Mouse (Mus musculus) right cerebral cortex, postnatal 10 days (tissue): ENCODE measurements around the gene Serpina1f.
A peak's percentile ranks its signal among the peaks of the same experiment; 100 is the strongest.
"Not testable (repeated sequence)": the region's sequence is repeated elsewhere in the genome, so short reads cannot be mapped to it uniquely, and the experiment has no call there.

Experiments used
- DNase-seq, 2 experiments: peaks; one replicate each; pipeline ENCODE4 v3.0.0; 2021; ENCODE audit warnings: low spot score in 2 of 2

Gene Serpina1f

GRCm38 (mm10) chr12:103695429-103695828, at the start of gene Serpina1f:
TSS of gene Serpina1f (minus strand) at chr12:103695529.
- DNase-seq, result no peak

GRCm38 (mm10) chr12:103737791-103738580, 42.7 kb upstream of the Serpina1f start:
- DNase-seq, result not testable (repeated sequence)

- not testable (repeated sequence) for DNase-seq
These were observed 40.2 kb upstream of the Serpina1f start for GRCm38 (mm10) chr12:103735566-103735965.

- not testable (repeated sequence) for DNase-seq
These were observed 39.8 kb upstream of the Serpina1f start for GRCm38 (mm10) chr12:103735101-103735500.

- no peak for DNase-seq
These were observed 16.2 kb upstream of the Serpina1f start for GRCm38 (mm10) chr12:103711537-103711936.

- DNase-seq, result no peak
These were observed 15.1 kb upstream of the Serpina1f start for GRCm38 (mm10) chr12:103710405-103710804.

- DNase-seq, result no peak
These were observed 10.8 kb upstream of the Serpina1f start for GRCm38 (mm10) chr12:103706113-103706512.

- DNase-seq, result no peak
These were observed 10.2 kb upstream of the Serpina1f start for GRCm38 (mm10) chr12:103705547-103705946.

GRCm38 (mm10) chr12:103700144-103700750, 4.9 kb upstream of the Serpina1f start:
- no peak for DNase-seq

GRCm38 (mm10) chr12:103688221-103688814, 7.0 kb downstream of the Serpina1f start:
- DNase-seq, result no peak

- DNase-seq, result no peak
These were observed 8.3 kb downstream of the Serpina1f start for GRCm38 (mm10) chr12:103687021-103687420.

- DNase-seq, result peak in 1 of 2 experiments; percentile 53
These were observed 9.3 kb downstream of the Serpina1f start for GRCm38 (mm10) chr12:103686050-103686449.

- no peak for DNase-seq
These were observed 9.9 kb downstream of the Serpina1f start for GRCm38 (mm10) chr12:103685386-103685785.

GRCm38 (mm10) chr12:103683775-103684174, 11.6 kb downstream of the Serpina1f start:
- no peak for DNase-seq

- DNase-seq, result no peak
These were observed 13.6 kb downstream of the Serpina1f start for GRCm38 (mm10) chr12:103681739-103682138.

GRCm38 (mm10) chr12:103681169-103681568, 14.2 kb downstream of the Serpina1f start:
- no peak for DNase-seq

- not testable (repeated sequence) for DNase-seq
These were observed 15.5 kb downstream of the Serpina1f start for GRCm38 (mm10) chr12:103679853-103680252.

GRCm38 (mm10) chr12:103676039-103676438, 19.3 kb downstream of the Serpina1f start, which contains the start of gene Serpina16:
TSS of gene Serpina16 (minus strand) at chr12:103676139.
- DNase-seq, result no peak

- DNase-seq, result no peak
These were observed 22.1 kb downstream of the Serpina1f start for GRCm38 (mm10) chr12:103673179-103673578.

- DNase-seq, result no peak
These were observed 23.8 kb downstream of the Serpina1f start for GRCm38 (mm10) chr12:103671483-103671882.

- no peak for DNase-seq
These were observed 24.4 kb downstream of the Serpina1f start for GRCm38 (mm10) chr12:103670964-103671363.

- DNase-seq, result peak; percentile 69 to 72
These were observed 25.0 kb downstream of the Serpina1f start for GRCm38 (mm10) chr12:103670344-103670743.

GRCm38 (mm10) chr12:103665286-103665685, 30.0 kb downstream of the Serpina1f start:
- DNase-seq, result no peak
